ENCODE assay signal across 28 mouse cellular contexts in the genomic region with DNA sequence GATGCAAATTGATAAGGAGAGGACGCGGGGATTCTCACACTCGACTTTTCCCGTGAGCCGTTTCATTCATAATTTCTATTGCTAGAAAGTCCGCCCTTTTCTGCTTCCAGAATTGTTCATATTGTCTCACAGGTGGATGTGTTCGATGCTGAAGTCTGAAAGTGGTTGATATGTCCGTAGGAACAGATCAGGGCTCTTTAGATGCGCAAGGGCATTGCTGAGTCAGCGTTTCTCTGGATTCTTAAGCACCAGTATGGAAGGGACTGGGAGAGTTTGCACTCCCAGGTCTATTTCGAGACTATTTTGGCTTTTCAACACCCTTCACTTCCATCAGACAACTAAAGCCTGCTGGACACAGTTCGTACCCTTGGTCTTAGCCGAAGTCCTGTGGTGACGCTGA. TPM values are rescaled to one million over a fixed set of nuclear protein-coding genes. Genes with fewer than 3 reads are reported as not detected.
DNase-seq lines count a peak whose midpoint lies in the region; ATAC-seq and TF ChIP-seq lines count a peak whose summit lies in the region.
"Had no signal": no experiment of that assay in that cellular context is flagged by ENCODE, and none has a peak within 500 bp of the region (broad histone marks: within the 10 kb centered on the region; RNA-seq: fewer than 3 reads in every experiment).

No protein-coding gene starts in this region.

- peak overlapping the region; percentile 47 for H3K4me3 ChIP-seq in gastrocnemius, adult 2 months
- H3K4me3 ChIP-seq in testis, adult 2 months (ENCODE audit: control insufficient read depth, low read depth, low read length) = peak overlapping the region; percentile 58
- peak overlapping the region; percentile 11 for H3K4me3 ChIP-seq in liver, embryonic 15.5 days (replicated peaks)
- H3K4me3 ChIP-seq: hindbrain, embryonic 13.5 days; kidney, embryonic 15.5 days; left cerebral cortex, adult 2 months; limb, embryonic 15.5 days; megakaryocyte, embryonic 14.5 days; neural tube, embryonic 12.5 days had no signal

- intact Hi-C loops in gastrocnemius, adult 2 months (cut with DNase I) = no loop called here
- intact Hi-C loops in gastrocnemius, postnatal 36 days (cut with DNase I) = loop anchor here (5.0 kb wide), 1 partner anchor 63 kb away; no protein-coding TSS in a partner anchor

- no peaks in the 10 kb centered on the region for H3K9me3 ChIP-seq in liver, embryonic 15.5 days (replicated peaks)
- H3K9me3 ChIP-seq: hindbrain, embryonic 13.5 days; kidney, embryonic 15.5 days; limb, embryonic 15.5 days; megakaryocyte, embryonic 14.5 days; neural tube, embryonic 12.5 days had no signal

- no peak overlapping the region for H3K9ac ChIP-seq in liver, embryonic 15.5 days
- H3K9ac ChIP-seq: hindbrain, embryonic 13.5 days; kidney, embryonic 15.5 days; limb, embryonic 15.5 days; neural tube, embryonic 12.5 days had no signal

- no peak for TF ChIP-seq CTCF in gastrocnemius, adult 2 months (IDR thresholded peaks at IDR 0.05)
- TF ChIP-seq CTCF in testis, adult 2 months (IDR thresholded peaks at IDR 0.05; ENCODE audit: control insufficient read depth, insufficient read depth, insufficient replicate concordance, low read depth, low read length) = no peak

- H3K27ac ChIP-seq in gastrocnemius, adult 2 months = no peak overlapping the region; the same call in 1 of the 2 replicates
- H3K27ac ChIP-seq in testis, adult 2 months (ENCODE audit: control insufficient read depth, insufficient read depth, low read depth, low read length) = peak overlapping the region; percentile 52; the same call in 1 of the 2 replicates
- H3K27ac ChIP-seq in liver, embryonic 15.5 days (replicated peaks) = no peak overlapping the region
- H3K27ac ChIP-seq: hindbrain, embryonic 13.5 days; kidney, embryonic 15.5 days; left cerebral cortex, adult 2 months; limb, embryonic 15.5 days; neural tube, embryonic 12.5 days had no signal

- no peak overlapping the region for H3K4me2 ChIP-seq in liver, embryonic 15.5 days
- H3K4me2 ChIP-seq: heart, embryonic 11.5 days; hindbrain, embryonic 13.5 days; kidney, embryonic 15.5 days; limb, embryonic 15.5 days; neural tube, embryonic 12.5 days had no signal

- no peak for DNase-seq in gastrocnemius, adult 2 months
- DNase-seq in gastrocnemius, postnatal 36 days = no peak
- no peak for DNase-seq in testis, postnatal 14 days (ENCODE audit: low spot score)
- DNase-seq in right cerebral cortex, adult 2 months (ENCODE audit: low spot score in 2 of 2) = no peak
- DNase-seq: adrenal gland, adult 8-10 months; cerebellum, adult 8-10 months; cerebellum, postnatal 36 days; gastrocnemius, postnatal 10 days; heart, postnatal 14 days; kidney, adult 11 months; kidney, postnatal 36 days; lung, postnatal 10 days; midbrain, embryonic 14.5 days; retina, postnatal 1 day; thymus, postnatal 25 days had no signal

- ATAC-seq in liver, embryonic 15.5 days (ENCODE audit: insufficient read depth) = no peak
- no peak for ATAC-seq in erythroid progenitor cell, adult 5-6 weeks (replicated peaks; ENCODE audit: low FRiP score, poor library complexity, severe bottlenecking)
- ATAC-seq: forebrain, embryonic 14.5 days; Patski had no signal

- no peaks in the 10 kb centered on the region for H3K27me3 ChIP-seq in testis, adult 2 months (ENCODE audit: control insufficient read depth, insufficient read depth, low read length)
- no peaks in the 10 kb centered on the region for H3K27me3 ChIP-seq in liver, embryonic 15.5 days
- H3K27me3 ChIP-seq: hindbrain, embryonic 13.5 days; kidney, embryonic 15.5 days; limb, embryonic 15.5 days; megakaryocyte, embryonic 14.5 days; neural tube, embryonic 12.5 days; Patski had no signal

- H3K36me3 ChIP-seq in testis, adult 2 months (ENCODE audit: control insufficient read depth, insufficient read depth, low read length) = no peaks in the 10 kb centered on the region
- no peaks in the 10 kb centered on the region for H3K36me3 ChIP-seq in liver, embryonic 15.5 days (replicated peaks)
- H3K36me3 ChIP-seq: hindbrain, embryonic 13.5 days; kidney, embryonic 15.5 days; limb, embryonic 15.5 days; neural tube, embryonic 12.5 days had no signal

- H3K4me1 ChIP-seq in testis, adult 2 months (ENCODE audit: control insufficient read depth, insufficient read depth, low read length) = 0 out of 2 replicates have a peak, but pooled peaks cover 2% of the 10 kb centered on the region
- no peaks in the 10 kb centered on the region for H3K4me1 ChIP-seq in liver, embryonic 15.5 days (replicated peaks)
- H3K4me1 ChIP-seq: hindbrain, embryonic 13.5 days; limb, embryonic 15.5 days; neural tube, embryonic 12.5 days had no signal

- TF ChIP-seq POLR2A in testis, adult 2 months (IDR thresholded peaks at IDR 0.05; ENCODE audit: control insufficient read depth, low read depth, low read length) = no peak

- 55% methylated on average over 14 of the region's 14 CpGs for WGBS in liver, embryonic 15.5 days (ENCODE audit: insufficient replicate concordance)

RNA-seq across cellular contexts. Expression of a gene that starts 0.8 kb away (rescaled TPM):
- total RNA-seq in gastrocnemius, adult 2 months (2021) = 10 to 100 TPM in 1 of 2 experiments, 1 to 10 TPM in 1; 5.4 to 10.9 TPM
- 10 to 100 TPM; 10.1 to 13.1 TPM for total RNA-seq in gastrocnemius, postnatal 36 days (2021)
- 3.1 and 5.1 TPM in 2 replicates for polyA plus RNA-seq in testis, adult 2 months (2012; rRNA removed)
- polyA plus RNA-seq in liver, embryonic 15.5 days (2015; fragmentation: Nextera tagmentation; extraction: Ambion mirVana) = 8.1 and 8.9 TPM in 2 replicates
- total RNA-seq in erythroid progenitor cell, adult 5-6 weeks (2015; ENCODE audit: low replicate concordance) = 40.7 and 43.6 TPM in 2 replicates
- total RNA-seq in erythroid progenitor cell, adult 5-6 weeks (2017; ENCODE audit: low replicate concordance) = 34.5 and 37.7 TPM in 2 replicates

RNA-seq across cellular contexts. Expression of a gene that starts 55.7 kb away (rescaled TPM):
- total RNA-seq in gastrocnemius, adult 2 months (2021) = under 1 TPM; 0.15 to 0.17 TPM
- total RNA-seq in gastrocnemius, postnatal 36 days (2021) = under 1 TPM; 0.10 to 0.17 TPM
- polyA plus RNA-seq in testis, adult 2 months (2012; rRNA removed) = 0.43 and 0.61 TPM in 2 replicates
- polyA plus RNA-seq in liver, embryonic 15.5 days (2015; fragmentation: Nextera tagmentation; extraction: Ambion mirVana) = 0.03 TPM in 2 replicates
- total RNA-seq in erythroid progenitor cell, adult 5-6 weeks (2015; ENCODE audit: low replicate concordance) = 0.72 TPM in 1 of 2 replicates, not detected in the other
- 0.90 TPM in 1 of 2 replicates, not detected in the other for total RNA-seq in erythroid progenitor cell, adult 5-6 weeks (2017; ENCODE audit: low replicate concordance)
- polyA plus RNA-seq: forebrain, embryonic 14.5 days; heart, embryonic 11.5 days; spleen, adult 2 months had no signal
